In genomic region chr10:61647790-61648736, GRCm38 (mm10) we compare ENCODE assay signal across 7 mouse cellular contexts. TPM values are rescaled to one million over a fixed set of nuclear protein-coding genes. Genes with fewer than 3 reads are reported as not detected.
DNase-seq lines count a peak whose midpoint lies in the region; ATAC-seq lines count a peak whose summit lies in the region.

TSS of gene Ppa1 (plus strand) at chr10:61648552.

- peak within 1 kb of the TSS; percentile 91 for H3K4me3 ChIP-seq in intestine, embryonic 15.5 days (replicated peaks)
- H3K4me3 ChIP-seq in midbrain, embryonic 10.5 days, result peak within 1 kb of the TSS; percentile 92

- peak within 1 kb of the TSS; percentile 80 for H3K4me2 ChIP-seq in intestine, embryonic 15.5 days (replicated peaks)

- peaks cover 7% of the 10 kb centered on the region for H3K4me1 ChIP-seq in intestine, embryonic 15.5 days (replicated peaks)
- peaks cover 24% of the 10 kb centered on the region for H3K4me1 ChIP-seq in midbrain, embryonic 10.5 days

- no peaks in the 10 kb centered on the region for H3K36me3 ChIP-seq in intestine, embryonic 15.5 days
- H3K36me3 ChIP-seq in midbrain, embryonic 10.5 days, result peaks cover 27% of the 10 kb centered on the region

- H3K27ac ChIP-seq in intestine, embryonic 15.5 days, result peak within 1 kb of the TSS; percentile 89
- peak within 1 kb of the TSS; percentile 93 for H3K27ac ChIP-seq in midbrain, embryonic 10.5 days (replicated peaks)

- H3K9ac ChIP-seq in intestine, embryonic 15.5 days, result peak within 1 kb of the TSS; percentile 84

- intact Hi-C loops in left cerebral cortex, postnatal 25 days (cut with DNase I), result loop anchor here (2.0 to 5.0 kb wide), 3 partner anchors 21 to 171 kb away; partner anchors contain the start of gene Lrrc20

- DNase-seq in adrenal gland, adult (ENCODE audit: inconsistent age in 2 of 2, low spot score in 1 of 2), result peak; percentile 89 to 95
- peak; percentile 94 for DNase-seq in embryo, embryonic 10.5 days (ENCODE audit: low spot score)
- DNase-seq in gastrocnemius, postnatal 25 days, result peak; percentile 87
- DNase-seq in left cerebral cortex, postnatal 25 days (ENCODE audit: low spot score in 2 of 2), result peak; percentile 85 to 91
- peak; percentile 92 for DNase-seq in midbrain, embryonic 10.5 days (ENCODE audit: low spot score)
- DNase-seq in right cerebral cortex, postnatal 4 days, result peak; percentile 86

- 1% methylated on average over 46 of the region's 50 CpGs for WGBS in intestine, embryonic 15.5 days
- 3% methylated on average over 50 of the region's 50 CpGs for WGBS in midbrain, embryonic 10.5 days

- H3K27me3 ChIP-seq in intestine, embryonic 15.5 days (replicated peaks), result no peaks in the 10 kb centered on the region
- no peaks in the 10 kb centered on the region for H3K27me3 ChIP-seq in midbrain, embryonic 10.5 days (ENCODE audit: low read depth, poor library complexity, severe bottlenecking)

- peak; percentile 96 for ATAC-seq in intestine, embryonic 15.5 days

- no peaks in the 10 kb centered on the region for H3K9me3 ChIP-seq in intestine, embryonic 15.5 days
- H3K9me3 ChIP-seq in midbrain, embryonic 10.5 days (replicated peaks), result no peaks in the 10 kb centered on the region

RNA-seq across cellular contexts. Expression of gene Ppa1, which starts in this region (rescaled TPM):
- 10 to 100 TPM; 46.7 to 51.8 TPM for total RNA-seq in gastrocnemius, postnatal 25 days (2021)
- polyA plus RNA-seq in intestine, embryonic 15.5 days (2015; fragmentation: Nextera tagmentation; extraction: Ambion mirVana), result 232 and 235 TPM in 2 replicates
- 100 to 1,000 TPM; 106 to 114 TPM for total RNA-seq in left cerebral cortex, postnatal 25 days (2021)
- 310 and 362 TPM in 2 replicates for polyA plus RNA-seq in midbrain, embryonic 10.5 days (2016; fragmentation: Nextera tagmentation; extraction: Ambion mirVana)

Comparison
In these comparisons a context has a peak if more than half of its experiments do, and no peak if none do; other contexts are left out.
1. Peak in every context shown above with its lines: DNase-seq, ATAC-seq, H3K4me3 ChIP-seq and H3K27ac ChIP-seq.